Mouse (Mus musculus): Measurements from ENCODE around the gene Gm29666. TPM values are rescaled to one million over a fixed set of nuclear protein-coding genes. Genes with fewer than 3 reads are reported as not detected.

Gm29666 gene
- total and polyA plus RNA-seq, 3 experiments: 0.36 to 0.42 TPM; not detected in 1

GRCm38 (mm10) chr15:84861911-84862310 lies 57.9 kb downstream of the Gm29666 start:
- no peaks in the 10 kb centered on the region for H3K27me3 ChIP-seq (ENCODE audit: control insufficient read depth in 1 of 2, insufficient read depth in 2 of 2, low read length in 2 of 2)
- no peak for DNase-seq (ENCODE audit: low read depth, low spot score)
- H3K36me3 ChIP-seq (ENCODE audit: control insufficient read depth in 1 of 2, insufficient read depth in 2 of 2, low read length in 2 of 2): no peaks in the 10 kb centered on the region
- no peak overlapping the region for H3K9ac ChIP-seq (ENCODE audit: control insufficient read depth, low read depth, low read length, poor library complexity, severe bottlenecking)
- H3K9me3 ChIP-seq (replicated peaks; ENCODE audit: insufficient read depth, low read length): no peaks in the 10 kb centered on the region
- no peaks in the 10 kb centered on the region for H3K79me2 ChIP-seq (ENCODE audit: control insufficient read depth, insufficient read depth, low read length, poor library complexity)
- H3K27ac ChIP-seq (ENCODE audit: control insufficient read depth, low read depth, low read length): no peak overlapping the region
- peaks cover 0 to 4% of the 10 kb centered on the region in 2 experiments; a peak in 2 of 4 replicates for H3K4me1 ChIP-seq (ENCODE audit: control insufficient read depth in 1 of 2, insufficient read depth in 2 of 2, low read length in 2 of 2)
- no peak overlapping the region for H3K4me3 ChIP-seq (ENCODE audit: control insufficient read depth in 1 of 2, insufficient read depth in 1 of 2, low read depth in 2 of 2, low read length in 2 of 2)
- TF ChIP-seq MYB (IDR thresholded peaks at IDR 0.05; ENCODE audit: low read depth, low read length) (no peak), MAZ (IDR thresholded peaks at IDR 0.05; ENCODE audit: low read depth, low read length) (no peak), MXI1 (IDR thresholded peaks at IDR 0.05; ENCODE audit: low read depth, low read length) (no peak), NRF1 (IDR thresholded peaks at IDR 0.05; ENCODE audit: insufficient read depth, low read depth, low read length, poor library complexity, severe bottlenecking) (no peak), ZC3H11A (IDR thresholded peaks at IDR 0.05; ENCODE audit: low read depth, low read length) (no peak), USF2 (IDR thresholded peaks at IDR 0.05; ENCODE audit: borderline replicate concordance in 1 of 2, insufficient read depth in 1 of 2, low read depth in 1 of 2, low read length in 2 of 2) (no peak), TCF12 (IDR thresholded peaks at IDR 0.05; ENCODE audit: low read depth, low read length) (no peak), EP300 (IDR thresholded peaks at IDR 0.05; ENCODE audit: low read depth in 1 of 2, low read length in 2 of 2) (no peak), TBP (IDR thresholded peaks at IDR 0.05; ENCODE audit: low read depth, low read length) (no peak), TAL1 (IDR thresholded peaks at IDR 0.05; ENCODE audit: low read length) (no peak), CTCF (IDR thresholded peaks at IDR 0.05 in 2 of 3, conservative IDR thresholded peaks at IDR 0.05 in 1 of 3; ENCODE audit: control insufficient read depth in 1 of 3, insufficient read depth in 1 of 3, low read depth in 2 of 3, low read length in 3 of 3, poor library complexity in 1 of 3, severe bottlenecking in 1 of 3) (no peak), CHD1 (IDR thresholded peaks at IDR 0.05; ENCODE audit: low read depth, low read length) (no peak)

Other genes with a start within 250 kb of the Gm29666 start
- not detected in 2 replicates for gene Arhgap8, start 200.0 kb downstream of the Gm29666 start, total RNA-seq (2012; rRNA removed)
- not detected for gene Arhgap8, start 200.0 kb downstream of the Gm29666 start, polyA plus RNA-seq (2012; ENCODE audit: insufficient read depth in 1 of 2, insufficient read length in 2 of 2, low read depth in 1 of 2, low replicate concordance in 2 of 2, missing spikeins in 1 of 2)
- gene Phf21b, start 64.0 kb downstream of the Gm29666 start, total RNA-seq (2012; rRNA removed): 3.3 and 4.7 TPM in 2 replicates
- gene Phf21b, start 64.0 kb downstream of the Gm29666 start, polyA plus RNA-seq (2012; ENCODE audit: insufficient read depth in 1 of 2, insufficient read length in 2 of 2, low read depth in 1 of 2, low replicate concordance in 2 of 2, missing spikeins in 1 of 2): 10 to 100 TPM in 1 of 2 experiments, not detected in 1; 14.7 TPM
- 54.7 and 55.9 TPM in 2 replicates for gene Nup50, start 3.4 kb upstream of the Gm29666 start, total RNA-seq (2012; rRNA removed)
- 10 to 100 TPM in 1 of 2 experiments, not detected in 1; 98.4 TPM for gene Nup50, start 3.4 kb upstream of the Gm29666 start, polyA plus RNA-seq (2012; ENCODE audit: insufficient read depth in 1 of 2, insufficient read length in 2 of 2, low read depth in 1 of 2, low replicate concordance in 2 of 2, missing spikeins in 1 of 2)
- gene 5031439G07Rik, start 68.5 kb upstream of the Gm29666 start, total RNA-seq (2012; rRNA removed): 16.7 and 19.6 TPM in 2 replicates
- 10 to 100 TPM in 1 of 2 experiments, not detected in 1; 61.0 TPM for gene 5031439G07Rik, start 68.5 kb upstream of the Gm29666 start, polyA plus RNA-seq (2012; ENCODE audit: insufficient read depth in 1 of 2, insufficient read length in 2 of 2, low read depth in 1 of 2, low replicate concordance in 2 of 2, missing spikeins in 1 of 2)
- gene Upk3a, start 97.1 kb upstream of the Gm29666 start, total RNA-seq (2012; rRNA removed): not detected in 2 replicates
- not detected for gene Upk3a, start 97.1 kb upstream of the Gm29666 start, polyA plus RNA-seq (2012; ENCODE audit: insufficient read depth in 1 of 2, insufficient read length in 2 of 2, low read depth in 1 of 2, low replicate concordance in 2 of 2, missing spikeins in 1 of 2)
- gene Fam118a, start 108.9 kb upstream of the Gm29666 start, total RNA-seq (2012; rRNA removed): 11.7 and 13.3 TPM in 2 replicates
- 10 to 100 TPM in 1 of 2 experiments, not detected in 1; 12.9 TPM for gene Fam118a, start 108.9 kb upstream of the Gm29666 start, polyA plus RNA-seq (2012; ENCODE audit: insufficient read depth in 1 of 2, insufficient read length in 2 of 2, low read depth in 1 of 2, low replicate concordance in 2 of 2, missing spikeins in 1 of 2)
- gene Smc1b, start 211.9 kb upstream of the Gm29666 start, total RNA-seq (2012; rRNA removed): not detected in 2 replicates
- not detected for gene Smc1b, start 211.9 kb upstream of the Gm29666 start, polyA plus RNA-seq (2012; ENCODE audit: insufficient read depth in 1 of 2, insufficient read length in 2 of 2, low read depth in 1 of 2, low replicate concordance in 2 of 2, missing spikeins in 1 of 2)
- gene Ribc2, start 212.0 kb upstream of the Gm29666 start, total RNA-seq (2012; rRNA removed): not detected in 2 replicates
- gene Ribc2, start 212.0 kb upstream of the Gm29666 start, polyA plus RNA-seq (2012; ENCODE audit: insufficient read depth in 1 of 2, insufficient read length in 2 of 2, low read depth in 1 of 2, low replicate concordance in 2 of 2, missing spikeins in 1 of 2): not detected